Mouse (Mus musculus): ENCODE measurements around the gene Pard3b.
A peak's percentile ranks its signal among the peaks of the same experiment; 100 is the strongest.

Gene Pard3b

DNA sequence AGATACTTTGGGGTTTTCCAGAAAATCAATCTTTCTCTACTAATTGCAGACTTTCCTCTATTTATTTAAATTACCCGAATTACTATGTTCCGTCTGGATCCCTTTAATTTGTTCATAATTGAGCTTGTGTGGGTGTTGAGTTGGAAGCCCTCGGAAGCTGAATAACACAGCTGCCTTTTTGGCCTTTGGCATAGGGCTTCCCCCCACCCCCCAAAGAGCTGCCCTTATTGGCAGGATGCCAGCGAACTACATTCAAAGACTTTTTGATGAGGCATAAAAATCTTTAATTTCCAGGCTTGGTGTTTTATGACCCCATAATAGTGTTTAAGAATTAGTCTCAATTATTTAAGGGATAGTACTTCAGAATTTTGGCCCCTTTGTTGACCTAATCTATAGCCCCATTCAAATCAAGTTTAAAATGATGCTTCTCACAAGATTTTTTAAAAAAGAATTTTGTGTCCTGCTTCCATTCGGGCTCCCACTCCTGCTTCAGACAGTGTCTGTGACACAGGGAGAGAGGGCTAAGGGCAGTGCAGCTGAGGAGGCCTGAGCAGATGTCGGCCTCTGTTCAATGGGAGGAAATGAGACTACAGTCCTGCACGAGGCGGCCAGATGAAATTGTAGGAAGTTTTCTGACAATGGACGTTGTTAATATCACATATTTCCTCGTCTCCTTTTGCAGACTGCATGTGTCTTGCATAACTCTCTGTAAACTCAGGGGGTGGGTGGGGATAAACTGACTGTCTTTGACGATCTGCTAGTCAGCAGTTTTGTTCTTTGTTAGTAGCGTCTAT lies 605.8 kb downstream of the Pard3b start:
- no peak for DNase-seq (ENCODE audit: low spot score)

DNA sequence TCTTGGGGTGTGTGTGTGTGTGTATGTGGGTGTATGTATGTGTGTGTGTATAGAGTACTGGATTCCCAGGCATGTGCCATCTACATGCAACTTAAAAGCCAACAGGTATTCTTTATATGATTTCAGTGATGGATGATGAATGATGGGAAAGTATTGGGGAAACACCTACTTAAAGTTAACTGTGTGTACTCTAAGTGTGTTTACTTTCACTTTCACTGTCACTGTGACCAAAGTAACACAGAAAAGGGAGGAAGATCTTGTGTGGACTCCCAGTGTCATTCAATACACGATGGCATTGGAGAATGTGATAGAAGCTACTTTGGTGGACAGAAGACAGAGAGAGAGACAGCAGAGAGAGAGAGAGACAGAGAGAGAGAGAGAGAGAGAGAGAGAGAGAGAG lies 613.8 kb downstream of the Pard3b start:
- no peak for DNase-seq (ENCODE audit: low spot score)

- no peak for DNase-seq (ENCODE audit: low spot score)
These were observed 615.7 kb downstream of the Pard3b start for GRCm38 (mm10) chr1:62254316-62254715.

DNA sequence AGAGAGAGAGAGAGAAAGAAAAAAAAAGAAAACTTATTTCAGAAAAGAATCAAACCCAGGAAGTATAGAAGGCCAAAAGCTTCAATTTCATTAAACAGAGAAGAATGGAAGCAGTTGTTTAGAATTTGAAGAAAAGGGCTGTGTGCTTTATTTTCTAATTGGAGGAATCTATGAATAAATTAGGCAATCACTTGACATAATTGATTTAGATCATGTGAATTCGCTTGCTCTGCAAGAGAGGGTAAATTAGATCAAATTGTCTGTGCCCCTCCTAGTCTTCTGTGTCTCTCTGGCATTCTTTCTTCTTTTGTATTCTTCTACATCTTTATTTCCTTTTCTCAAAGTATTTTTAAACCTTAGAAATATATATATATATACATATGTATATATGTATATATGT lies 616.3 kb downstream of the Pard3b start:
- DNase-seq (ENCODE audit: low spot score) = no peak

DNA sequence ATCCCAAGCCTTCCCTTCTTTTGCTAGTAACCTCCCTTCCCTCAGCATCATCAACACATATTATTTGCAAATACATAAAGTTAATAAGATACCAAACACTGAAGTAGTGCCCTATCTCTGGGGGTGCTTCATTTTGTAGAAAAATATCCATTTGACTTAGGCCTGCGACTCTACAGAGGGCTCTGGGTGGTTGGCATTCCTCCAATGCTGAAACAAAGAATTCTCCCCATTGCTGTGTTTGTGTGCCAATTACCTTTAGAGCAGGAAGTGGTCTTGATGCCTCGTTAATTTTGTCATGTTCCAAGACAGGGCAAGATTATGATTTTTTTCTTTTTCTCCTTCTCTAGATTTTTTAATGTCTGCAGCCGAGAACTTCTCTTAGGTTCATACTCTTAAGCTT lies 637.8 kb downstream of the Pard3b start:
- no peak for DNase-seq (ENCODE audit: low spot score)

- DNase-seq (ENCODE audit: low spot score) = no peak
These were observed 640.0 kb downstream of the Pard3b start for GRCm38 (mm10) chr1:62278586-62278985.

DNA sequence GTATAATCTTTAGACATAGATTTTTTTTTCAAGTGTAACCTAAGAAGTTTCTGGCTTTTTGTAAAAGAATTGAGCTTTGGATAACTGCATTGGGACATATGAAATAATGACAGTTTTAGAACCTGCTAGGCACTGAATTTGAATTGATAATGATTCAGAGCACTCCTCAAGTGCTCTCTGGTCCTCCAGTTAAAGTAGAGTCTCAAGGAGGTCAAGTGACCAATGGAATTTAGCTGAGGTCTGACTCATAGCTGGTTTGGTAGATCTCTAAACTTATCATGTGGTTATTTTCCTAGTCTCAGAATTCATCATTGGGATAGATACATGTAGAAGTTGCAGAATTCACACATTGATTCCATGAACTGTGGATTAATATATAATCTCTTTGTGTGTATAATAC lies 642.0 kb downstream of the Pard3b start:
- DNase-seq (ENCODE audit: low spot score) = no peak

DNA sequence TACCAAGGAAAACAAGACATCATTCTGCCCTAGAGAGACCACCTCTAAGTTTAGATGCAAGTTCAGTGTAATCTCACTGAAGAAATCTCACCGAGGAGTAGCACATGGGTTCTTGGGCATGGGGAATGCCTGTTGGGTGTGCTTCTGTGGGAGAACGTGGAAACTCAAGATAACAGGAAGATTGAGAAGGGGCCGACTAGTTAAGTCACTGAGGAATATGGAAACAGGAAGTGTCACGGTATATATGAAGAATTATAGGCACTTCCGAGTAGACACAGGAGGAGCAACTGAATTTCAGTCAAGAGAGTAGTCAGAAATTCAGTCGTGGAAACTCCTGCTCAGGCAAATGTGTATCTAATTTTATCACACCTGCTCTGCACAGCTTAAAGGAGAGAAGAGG lies 644.2 kb downstream of the Pard3b start:
- no peak for DNase-seq (ENCODE audit: low spot score)

DNA sequence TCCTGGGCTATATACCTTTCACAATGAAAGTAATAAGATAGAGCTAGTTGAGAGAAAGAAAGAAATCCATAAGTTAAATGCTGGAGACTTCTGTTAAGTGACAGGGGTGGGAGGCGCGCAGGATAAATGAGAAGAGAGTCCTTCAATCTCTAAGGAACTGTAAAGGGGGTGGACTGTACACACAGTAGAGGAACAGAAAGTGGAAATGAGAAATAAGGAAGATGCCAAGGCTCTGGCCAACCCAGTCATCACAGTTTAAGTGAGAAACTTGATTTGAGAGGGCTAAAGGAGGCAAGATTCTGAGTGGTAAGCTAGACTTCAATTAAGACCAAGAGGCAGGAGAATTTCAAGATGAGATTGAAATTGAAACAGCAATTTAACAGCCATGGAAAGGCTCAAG lies 645.0 kb downstream of the Pard3b start:
- DNase-seq (ENCODE audit: low spot score) = no peak

GRCm38 (mm10) chr1:62309376-62309775 lies 670.8 kb downstream of the Pard3b start:
- DNase-seq (ENCODE audit: low spot score) = no peak

- DNase-seq (ENCODE audit: low spot score) = peak; percentile 39
These were observed 686.6 kb downstream of the Pard3b start for GRCm38 (mm10) chr1:62325237-62325636.

- no peak for DNase-seq (ENCODE audit: low spot score)
These were observed 689.1 kb downstream of the Pard3b start for GRCm38 (mm10) chr1:62327743-62328142.

GRCm38 (mm10) chr1:62328808-62329207 lies 690.2 kb downstream of the Pard3b start:
- DNase-seq (ENCODE audit: low spot score) = no peak

DNA sequence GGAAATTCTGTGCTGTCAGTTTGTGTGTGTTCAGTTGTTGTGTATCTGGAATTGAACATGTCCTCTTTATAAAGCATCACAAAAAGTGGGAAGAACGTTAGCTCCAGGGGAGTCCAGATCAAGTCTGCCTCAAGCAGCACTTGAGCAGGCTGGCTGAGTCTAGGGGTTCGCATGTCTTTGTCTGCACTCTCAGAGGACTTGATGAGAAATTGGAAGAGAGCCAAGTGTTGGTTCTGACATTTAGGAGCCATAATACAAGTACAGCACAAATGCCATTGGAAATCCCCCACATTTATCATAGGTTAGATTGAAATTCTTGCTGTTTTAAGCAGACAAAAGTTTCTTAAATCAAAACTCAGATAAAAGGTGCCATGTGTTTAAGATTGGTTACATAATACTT lies 694.4 kb downstream of the Pard3b start:
- DNase-seq (ENCODE audit: low spot score) = no peak

DNA sequence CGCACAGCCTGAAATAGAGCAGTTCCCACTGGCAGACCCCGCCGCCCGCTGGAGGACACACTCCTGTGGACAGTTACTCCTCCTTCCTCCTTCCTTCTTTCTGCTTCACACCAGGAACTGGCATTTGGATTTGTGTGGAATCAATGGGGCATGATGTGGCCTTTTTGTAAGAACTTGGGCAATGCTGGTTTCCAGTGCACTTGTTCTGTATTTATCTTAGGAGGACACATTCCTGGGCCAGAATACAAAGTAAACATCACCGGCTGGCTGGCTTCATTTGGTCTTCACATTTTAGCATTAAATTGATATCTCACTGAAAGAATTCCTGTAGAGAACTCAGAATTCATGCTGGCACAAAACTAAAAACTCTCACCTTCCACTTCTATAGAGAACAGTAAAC lies 695.6 kb downstream of the Pard3b start:
- DNase-seq (ENCODE audit: low spot score) = no peak

DNA sequence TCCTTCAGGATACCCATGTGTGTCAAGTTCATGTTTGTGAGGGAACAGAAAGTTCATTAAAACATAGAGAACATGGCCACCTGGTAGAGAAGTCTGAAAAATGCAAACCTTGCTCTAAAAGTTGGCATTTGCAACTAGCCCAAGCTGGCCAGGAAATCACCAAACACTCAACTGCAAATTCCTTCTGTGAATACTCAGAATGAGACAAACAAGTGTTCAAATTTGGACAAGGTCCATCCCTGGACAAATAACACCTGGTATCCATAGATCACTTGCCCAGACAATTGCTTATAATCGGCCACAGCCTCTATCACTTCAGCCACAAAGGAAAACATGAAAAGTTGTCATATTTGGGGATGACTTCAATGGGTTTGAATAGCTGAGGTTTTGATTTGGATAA lies 701.6 kb downstream of the Pard3b start:
- DNase-seq (ENCODE audit: low spot score) = no peak

DNA sequence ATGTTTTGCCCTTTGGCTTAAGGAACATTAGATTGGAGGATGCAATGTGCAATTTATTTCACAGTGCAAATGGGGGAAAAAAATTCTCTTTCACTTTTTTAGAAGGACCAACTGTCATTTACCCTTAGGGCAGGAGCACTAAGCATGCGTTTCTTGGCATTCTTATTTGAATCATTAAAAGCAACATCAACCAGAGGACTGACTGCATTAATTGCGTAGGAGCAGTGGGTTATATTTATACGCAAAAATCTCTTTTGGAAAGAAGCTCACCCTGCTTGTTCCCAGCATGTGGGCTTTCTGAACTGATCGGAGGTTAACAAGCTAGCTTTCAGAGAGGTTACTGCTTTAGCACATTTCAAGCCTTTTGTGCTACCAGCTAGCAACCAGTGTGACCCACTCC lies 705.7 kb downstream of the Pard3b start:
- DNase-seq (ENCODE audit: low spot score) = no peak

- DNase-seq (ENCODE audit: low spot score) = no peak
These were observed 709.7 kb downstream of the Pard3b start for GRCm38 (mm10) chr1:62348371-62348770.

GRCm38 (mm10) chr1:62355496-62355895 lies 716.9 kb downstream of the Pard3b start:
- no peak for DNase-seq (ENCODE audit: low spot score)

DNA sequence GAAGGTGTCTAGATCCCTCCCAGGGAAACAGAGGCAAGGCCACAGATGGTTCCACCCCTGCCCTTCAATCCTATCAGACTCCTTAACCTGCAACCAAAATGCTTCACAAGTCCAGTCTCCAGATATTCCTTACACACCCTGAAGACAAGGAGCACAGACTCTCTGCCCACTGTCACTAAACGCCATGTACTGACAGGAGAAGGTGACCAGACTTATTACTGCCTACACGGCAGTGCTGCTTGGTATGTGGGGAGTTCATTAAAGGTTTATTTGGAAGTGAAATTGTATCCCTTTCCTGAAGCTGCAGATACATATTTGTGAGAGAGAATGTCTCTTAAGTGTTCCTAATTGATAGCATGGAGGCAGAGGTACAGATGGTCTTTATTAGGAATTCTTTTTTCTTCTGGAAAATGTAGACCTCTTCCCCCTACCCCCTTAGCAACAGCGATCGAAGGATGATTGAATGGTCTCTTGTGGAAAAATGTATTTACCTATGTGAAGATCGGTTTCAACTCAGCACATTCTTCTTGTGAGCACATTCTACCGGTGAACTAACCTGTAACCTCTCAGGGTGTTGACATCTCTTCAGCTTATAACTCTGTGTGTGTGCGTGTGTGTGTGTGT lies 735.9 kb downstream of the Pard3b start:
- DNase-seq (ENCODE audit: low spot score) = no peak

DNA sequence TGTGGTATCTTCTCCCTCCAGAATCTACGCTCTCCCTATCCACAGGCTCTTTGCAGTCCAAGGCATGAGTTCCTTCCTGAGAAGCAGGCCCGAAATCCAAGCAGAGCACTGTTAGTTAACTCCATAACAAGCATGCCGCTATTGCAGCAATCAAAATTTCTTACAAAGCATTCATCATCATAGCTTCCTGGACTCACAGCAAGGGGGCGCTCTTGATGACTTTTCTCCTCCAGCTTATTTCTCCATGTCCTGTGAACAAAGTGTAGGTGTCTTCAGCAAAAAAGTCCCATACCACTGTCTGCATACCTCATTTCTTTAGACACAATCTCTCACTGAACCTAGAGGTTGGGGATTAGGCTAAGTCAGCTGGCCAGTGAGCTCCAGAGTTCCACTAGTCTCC lies 739.7 kb downstream of the Pard3b start:
- no peak for DNase-seq (ENCODE audit: low spot score)

DNA sequence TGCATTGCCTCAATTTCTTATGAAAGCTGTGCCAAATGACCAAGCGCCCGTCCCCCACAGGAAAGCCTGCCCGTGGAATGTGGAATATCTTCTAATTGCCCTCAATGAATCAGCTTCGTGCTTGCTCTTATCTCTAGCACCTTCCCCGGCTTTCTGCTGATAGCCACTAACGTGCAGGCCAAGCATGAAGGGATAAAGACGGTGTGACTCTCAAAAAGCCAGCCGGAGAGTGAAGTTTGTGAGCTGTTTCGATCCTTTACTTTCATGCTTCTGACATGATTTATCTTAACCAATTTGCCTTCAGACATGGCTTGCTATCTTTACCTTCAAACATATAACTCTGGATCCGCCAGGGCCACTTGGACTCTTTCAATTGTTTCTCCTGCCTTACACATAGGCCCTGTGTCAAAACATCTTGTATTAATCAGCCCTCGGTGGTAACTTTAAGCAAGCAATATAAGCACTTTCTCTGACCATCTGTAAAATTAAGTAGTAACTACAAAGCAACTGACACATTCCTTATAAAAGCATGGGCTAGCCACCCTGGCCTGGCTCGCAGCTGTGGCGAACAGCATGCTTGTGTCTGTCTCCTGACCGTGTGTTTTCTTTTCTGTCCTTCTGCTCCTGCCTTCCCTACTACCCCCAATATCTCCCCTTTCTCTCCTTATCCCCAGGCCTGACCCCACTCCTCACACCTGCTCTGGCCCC lies 744.3 kb downstream of the Pard3b start:
- DNase-seq (ENCODE audit: low spot score) = no peak

GRCm38 (mm10) chr1:62384241-62384640 lies 745.6 kb downstream of the Pard3b start:
- no peak for DNase-seq (ENCODE audit: low spot score)
